Mouse (Mus musculus): Measurements from ENCODE around the gene Echs1. TPM values are rescaled to one million over a fixed set of nuclear protein-coding genes. Genes with fewer than 3 reads are reported as not detected.
A peak's percentile ranks its signal among the peaks of the same experiment; 100 is the strongest.

The Echs1 gene
- polyA plus RNA-seq, 1 experiment, result 107 TPM

DNA sequence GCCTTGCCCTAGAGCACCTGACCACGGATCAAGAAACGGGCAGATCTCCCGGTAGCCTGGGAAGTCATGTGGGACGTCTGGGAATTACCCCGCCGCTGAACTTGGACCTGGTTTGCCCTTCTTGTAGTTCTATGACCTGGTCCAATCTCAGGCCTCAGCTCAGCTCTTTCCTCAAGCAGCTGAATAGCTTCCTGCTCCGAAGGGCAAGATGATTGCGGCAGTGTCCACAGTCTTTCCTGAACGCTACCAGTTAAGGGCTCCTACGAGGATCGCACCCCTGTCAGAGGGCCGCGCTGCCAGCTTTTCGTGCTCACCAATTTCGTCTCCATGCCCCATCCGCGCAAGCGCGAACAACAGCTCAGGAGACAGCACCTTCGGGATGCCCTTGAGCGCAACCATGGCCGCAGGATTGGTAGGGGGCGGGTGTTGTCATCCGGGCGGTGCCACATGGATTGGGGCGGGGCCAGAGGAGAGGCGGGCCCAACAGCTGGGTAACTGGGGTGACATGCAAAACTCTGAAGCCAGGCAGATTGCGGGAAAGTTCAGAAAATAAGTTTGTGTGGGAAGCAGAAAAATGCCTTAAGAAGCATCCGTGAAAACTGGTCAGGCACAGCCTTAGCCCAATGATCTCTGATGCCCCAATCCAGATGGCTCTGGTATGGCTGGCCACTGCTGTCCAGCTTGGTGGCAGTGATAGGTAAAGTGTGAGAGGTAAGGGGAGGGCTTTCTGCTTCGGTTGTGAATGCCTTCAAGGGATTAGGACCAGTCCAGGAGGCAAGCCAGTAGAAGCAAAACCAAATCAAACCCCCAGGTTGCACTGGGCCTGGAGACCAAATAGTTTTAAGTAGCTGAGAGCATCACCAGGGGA is 14.0 kb downstream of the Echs1 start, which contains the start of gene Fuom:
TSS of gene Fuom (minus strand) at position 449 of the 868 bp plus-strand sequence.
- TF ChIP-seq POLR2A (IDR thresholded peaks at IDR 0.05; ENCODE audit: insufficient read depth, low read length) (no peak), EP300 (IDR thresholded peaks at IDR 0.05; ENCODE audit: insufficient read depth, low read depth, low read length) (no peak), CTCF (IDR thresholded peaks at IDR 0.05; ENCODE audit: low read depth, low read length) (no peak)
- Histone ChIP-seq H3K4me1 (ENCODE audit: control insufficient read depth, insufficient read depth, low read length) (peaks cover 4% of the 10 kb centered on the region), H3K9me3 (replicated peaks; ENCODE audit: control insufficient read depth, insufficient read depth, low read length, poor library complexity, severe bottlenecking) (no peaks in the 10 kb centered on the region), H3K4me3 (ENCODE audit: low read depth, low read length) (peak within 1 kb of the TSS; percentile 55), H3K27ac (ENCODE audit: insufficient read depth, low read length) (no peak within 1 kb of the TSS), H3K36me3 (ENCODE audit: control insufficient read depth, insufficient read depth, low read length, poor library complexity, severe bottlenecking) (peaks cover 4% of the 10 kb centered on the region; the same call in 1 of the 2 replicates), H3K9ac (ENCODE audit: low read depth, poor library complexity, severe bottlenecking) (peak within 1 kb of the TSS; percentile 30), H3K27me3 (ENCODE audit: control insufficient read depth, insufficient read depth, low read length, poor library complexity, severe bottlenecking) (no peaks in the 10 kb centered on the region)

DNA sequence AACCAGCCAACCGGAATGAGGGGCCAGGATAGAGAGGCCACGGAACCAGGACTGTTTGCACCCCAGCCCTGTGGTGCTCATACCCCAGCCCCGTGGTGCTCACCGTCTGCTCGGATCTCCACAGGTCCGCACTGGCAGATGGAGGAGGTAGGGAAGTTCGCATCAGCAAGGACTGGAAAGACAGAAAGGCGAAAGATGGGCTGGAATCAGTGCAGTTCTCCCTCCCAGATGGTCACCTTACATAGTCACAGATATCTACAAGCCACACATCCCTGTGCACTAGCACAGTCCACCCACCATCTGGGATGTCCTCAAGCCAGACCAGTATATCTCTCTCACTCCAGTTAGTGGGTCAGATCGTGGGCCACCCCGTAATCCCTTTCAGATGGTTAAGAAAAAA is 14.8 kb downstream of the Echs1 start:
- H3K4me1 ChIP-seq (ENCODE audit: control insufficient read depth, insufficient read depth, low read length), result peaks cover 4% of the 10 kb centered on the region
- no peaks in the 10 kb centered on the region for H3K27me3 ChIP-seq (ENCODE audit: control insufficient read depth, insufficient read depth, low read length, poor library complexity, severe bottlenecking)
- peaks cover 4% of the 10 kb centered on the region; the same call in 1 of the 2 replicates for H3K36me3 ChIP-seq (ENCODE audit: control insufficient read depth, insufficient read depth, low read length, poor library complexity, severe bottlenecking)
- H3K27ac ChIP-seq (ENCODE audit: insufficient read depth, low read length), result no peak overlapping the region
- peak overlapping the region; percentile 55 for H3K4me3 ChIP-seq (ENCODE audit: low read depth, low read length)
- TF ChIP-seq POLR2A (IDR thresholded peaks at IDR 0.05; ENCODE audit: insufficient read depth, low read length) (no peak), EP300 (IDR thresholded peaks at IDR 0.05; ENCODE audit: insufficient read depth, low read depth, low read length) (no peak), CTCF (IDR thresholded peaks at IDR 0.05; ENCODE audit: low read depth, low read length) (no peak)
- no peaks in the 10 kb centered on the region for H3K9me3 ChIP-seq (replicated peaks; ENCODE audit: control insufficient read depth, insufficient read depth, low read length, poor library complexity, severe bottlenecking)
- H3K9ac ChIP-seq (ENCODE audit: low read depth, poor library complexity, severe bottlenecking), result peak overlapping the region; percentile 30; the same call in 1 of the 2 replicates

DNA sequence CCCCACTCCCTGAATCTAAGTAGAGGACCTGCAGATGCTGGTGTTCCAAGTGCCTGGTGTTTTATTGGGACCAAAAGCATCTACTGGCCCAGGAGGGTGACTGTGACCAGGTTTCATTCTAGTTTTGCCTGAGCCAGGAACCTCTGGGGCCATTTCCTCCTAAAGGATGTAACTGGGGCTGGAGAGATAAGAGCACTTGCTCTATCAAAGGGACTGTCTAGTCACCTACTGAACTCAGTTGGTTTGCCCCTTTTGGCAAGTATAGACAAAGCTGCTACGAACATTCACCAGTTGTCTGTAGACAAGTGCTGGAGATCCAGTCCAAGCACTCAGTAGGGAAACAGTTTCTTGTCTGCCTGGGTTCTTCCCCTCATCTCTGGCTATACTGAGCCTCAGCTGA is 17.8 kb downstream of the Echs1 start:
- no peaks in the 10 kb centered on the region for H3K36me3 ChIP-seq (ENCODE audit: control insufficient read depth, insufficient read depth, low read length, poor library complexity, severe bottlenecking)
- no peaks in the 10 kb centered on the region for H3K9me3 ChIP-seq (replicated peaks; ENCODE audit: control insufficient read depth, insufficient read depth, low read length, poor library complexity, severe bottlenecking)
- H3K9ac ChIP-seq (ENCODE audit: low read depth, poor library complexity, severe bottlenecking), result no peak overlapping the region
- peaks cover 4% of the 10 kb centered on the region for H3K4me1 ChIP-seq (ENCODE audit: control insufficient read depth, insufficient read depth, low read length)
- TF ChIP-seq CTCF (IDR thresholded peaks at IDR 0.05; ENCODE audit: low read depth, low read length), result no peak
- H3K27ac ChIP-seq (ENCODE audit: insufficient read depth, low read length), result no peak overlapping the region
- no peaks in the 10 kb centered on the region for H3K27me3 ChIP-seq (ENCODE audit: control insufficient read depth, insufficient read depth, low read length, poor library complexity, severe bottlenecking)
- no peak overlapping the region for H3K4me3 ChIP-seq (ENCODE audit: low read depth, low read length)

GRCm38 (mm10) chr7:140096055-140096454 is 20.2 kb downstream of the Echs1 start:
- Histone ChIP-seq H3K36me3 (ENCODE audit: control insufficient read depth, insufficient read depth, low read length, poor library complexity, severe bottlenecking) (no peaks in the 10 kb centered on the region), H3K4me3 (ENCODE audit: low read depth, low read length) (no peak overlapping the region), H3K9ac (ENCODE audit: low read depth, poor library complexity, severe bottlenecking) (no peak overlapping the region), H3K27ac (ENCODE audit: insufficient read depth, low read length) (no peak overlapping the region), H3K4me1 (ENCODE audit: control insufficient read depth, insufficient read depth, low read length) (no peaks in the 10 kb centered on the region), H3K27me3 (ENCODE audit: control insufficient read depth, insufficient read depth, low read length, poor library complexity, severe bottlenecking) (no peaks in the 10 kb centered on the region), H3K9me3 (replicated peaks; ENCODE audit: control insufficient read depth, insufficient read depth, low read length, poor library complexity, severe bottlenecking) (no peaks in the 10 kb centered on the region)
- TF ChIP-seq POLR2A (IDR thresholded peaks at IDR 0.05; ENCODE audit: insufficient read depth, low read length) (no peak), EP300 (IDR thresholded peaks at IDR 0.05; ENCODE audit: insufficient read depth, low read depth, low read length) (no peak), CTCF (IDR thresholded peaks at IDR 0.05; ENCODE audit: low read depth, low read length) (no peak)

- H3K9me3 ChIP-seq (replicated peaks; ENCODE audit: control insufficient read depth, insufficient read depth, low read length, poor library complexity, severe bottlenecking), result no peaks in the 10 kb centered on the region
Observed at GRCm38 (mm10) chr7:140095556-140095955, 20.7 kb downstream of the Echs1 start.

DNA sequence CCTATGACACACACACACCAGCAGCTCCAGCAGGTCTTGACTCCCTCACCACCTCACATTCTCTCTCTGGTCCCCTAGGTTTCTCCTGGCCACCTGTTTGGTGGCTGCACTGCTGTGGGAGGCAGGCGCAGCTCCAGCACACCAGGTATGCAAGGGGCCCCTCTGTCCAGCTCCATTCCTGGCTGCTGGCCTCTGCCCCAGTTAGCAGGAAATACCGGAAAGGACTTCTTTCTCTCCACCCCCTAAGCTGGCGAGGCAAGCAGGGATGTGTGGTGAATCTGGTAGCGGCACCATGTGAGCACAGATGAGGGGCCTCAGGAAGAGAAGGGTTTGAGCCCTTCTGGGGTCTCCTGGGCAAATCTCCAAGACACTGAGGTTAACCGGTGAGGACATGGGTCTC is 21.3 kb downstream of the Echs1 start:
- Histone ChIP-seq H3K9ac (ENCODE audit: low read depth, poor library complexity, severe bottlenecking) (no peak overlapping the region), H3K4me1 (ENCODE audit: control insufficient read depth, insufficient read depth, low read length) (no peaks in the 10 kb centered on the region), H3K27me3 (ENCODE audit: control insufficient read depth, insufficient read depth, low read length, poor library complexity, severe bottlenecking) (no peaks in the 10 kb centered on the region), H3K27ac (ENCODE audit: insufficient read depth, low read length) (no peak overlapping the region), H3K36me3 (ENCODE audit: control insufficient read depth, insufficient read depth, low read length, poor library complexity, severe bottlenecking) (no peaks in the 10 kb centered on the region), H3K9me3 (replicated peaks; ENCODE audit: control insufficient read depth, insufficient read depth, low read length, poor library complexity, severe bottlenecking) (no peaks in the 10 kb centered on the region), H3K4me3 (ENCODE audit: low read depth, low read length) (no peak overlapping the region)
- TF ChIP-seq CTCF (IDR thresholded peaks at IDR 0.05; ENCODE audit: low read depth, low read length) (no peak), POLR2A (IDR thresholded peaks at IDR 0.05; ENCODE audit: insufficient read depth, low read length) (no peak), EP300 (IDR thresholded peaks at IDR 0.05; ENCODE audit: insufficient read depth, low read depth, low read length) (no peak)

More at GRCm38 (mm10) chr7:140095556-140095955, 20.7 kb downstream of the Echs1 start:
- Histone ChIP-seq H3K27ac (ENCODE audit: insufficient read depth, low read length) (no peak overlapping the region), H3K36me3 (ENCODE audit: control insufficient read depth, insufficient read depth, low read length, poor library complexity, severe bottlenecking) (no peaks in the 10 kb centered on the region), H3K27me3 (ENCODE audit: control insufficient read depth, insufficient read depth, low read length, poor library complexity, severe bottlenecking) (no peaks in the 10 kb centered on the region), H3K9ac (ENCODE audit: low read depth, poor library complexity, severe bottlenecking) (no peak overlapping the region), H3K4me1 (ENCODE audit: control insufficient read depth, insufficient read depth, low read length) (no peaks in the 10 kb centered on the region), H3K4me3 (ENCODE audit: low read depth, low read length) (no peak overlapping the region)
- TF ChIP-seq POLR2A (IDR thresholded peaks at IDR 0.05; ENCODE audit: insufficient read depth, low read length), result no peak
- no peak for TF ChIP-seq CTCF (IDR thresholded peaks at IDR 0.05; ENCODE audit: low read depth, low read length)
- TF ChIP-seq EP300 (IDR thresholded peaks at IDR 0.05; ENCODE audit: insufficient read depth, low read depth, low read length), result no peak

Data from ES-Bruce4 (cell line).